Mouse (Mus musculus) liver, adult 2 months (tissue): ENCODE measurements around the gene Ugt1a10. TPM values are rescaled to one million over a fixed set of nuclear protein-coding genes. Genes with fewer than 3 reads are reported as not detected.

Experiments used
- DNase-seq: peaks from one replicate; pipeline ENCODE4 v3.0.0-alpha.2; 2011; ENCODE audit warnings: low read depth, low spot score; ENCODE audit errors: extremely low read depth
- H3K27ac ChIP-seq: fragments of 200-500 bp; replicated peaks from 2 replicates; pipeline ENCODE4 v1.5.1; 2012; ENCODE audit warnings: low read depth, mild to moderate bottlenecking, control low read depth, inconsistent platforms, low read length; ENCODE audit not compliant: insufficient read depth
- H3K27me3 ChIP-seq: fragments of 200-500 bp; 2 replicates; pipeline ENCODE4 v1.6.1; 2012; ENCODE audit warnings: mild to moderate bottlenecking, moderate library complexity, low read length, inconsistent platforms; ENCODE audit not compliant: control insufficient read depth, insufficient read depth
- H3K36me3 ChIP-seq: fragments of 200-500 bp; 2 replicates; pipeline ENCODE4 v1.6.1; 2012; ENCODE audit warnings: low read length, inconsistent platforms; ENCODE audit not compliant: control insufficient read depth, insufficient read depth
- H3K4me1 ChIP-seq: fragments of 200-500 bp; 2 replicates; pipeline ENCODE4 v1.6.1; 2011; ENCODE audit warnings: low read length; ENCODE audit not compliant: control insufficient read depth, insufficient read depth
- H3K4me3 ChIP-seq: fragments of 200-500 bp; 2 replicates; pipeline ENCODE4 v1.5.1; 2011; ENCODE audit warnings: low read depth, mild to moderate bottlenecking, control low read depth, low read length, moderate library complexity; ENCODE audit not compliant: insufficient read depth
- H3K79me2 ChIP-seq: fragments of 200-500 bp; 2 replicates; pipeline ENCODE4 v1.6.1; 2012; ENCODE audit warnings: inconsistent platforms, mild to moderate bottlenecking, low read length, moderate library complexity; ENCODE audit not compliant: control insufficient read depth, insufficient read depth
- H3K9ac ChIP-seq: fragments of 200-500 bp; 2 replicates; pipeline ENCODE4 v1.6.1; 2012; ENCODE audit warnings: low read depth, mild to moderate bottlenecking, control low read depth, inconsistent platforms, low read length
- CTCF ChIP-seq: fragments of 200-500 bp; IDR thresholded peaks from 2 replicates; pipeline ENCODE4 v1.5.1; 2011; ENCODE audit warnings: low read depth, low read length, control low read depth
- POLR2A ChIP-seq: fragments of 200-500 bp; IDR thresholded peaks from 2 replicates; pipeline ENCODE4 v1.6.1; 2011; ENCODE audit warnings: low read length, control low read depth; ENCODE audit not compliant: insufficient read depth; ENCODE audit errors: extremely low read depth
- WGBS: fragments of 180-500 bp; shearing (Covaris S2); methylation state at CpG from one replicate; pipeline ENCODE4 v1.1.7; 2018; 5-methylcytosine and 5-hydroxymethylcytosine counted together
- polyA plus RNA-seq: library from polyadenylated mRNA; depleted of rRNA; stranded (reverse); fragments of >200 nt; gene quantifications from 2 replicates; pipeline ENCODE4 v1.2.3, GENCODE M21; 2012
- total RNA-seq: library from RNA; depleted of rRNA; stranded (reverse); fragments of >200 nt; gene quantifications from 2 replicates; pipeline ENCODE4 v1.2.3, GENCODE M21; 2014

The Ugt1a10 gene
- total and polyA plus RNA-seq, 2 experiments, result 1.2 to 6.4 TPM

GRCm38 (mm10) chr1:88240072-88240471 is 184.9 kb downstream of the Ugt1a10 start:
- H3K4me1 ChIP-seq, result no peaks in the 10 kb centered on the region
- WGBS, result 71% methylated on average over 5 of the region's 5 CpGs
- no peak overlapping the region for H3K4me3 ChIP-seq

GRCm38 (mm10) chr1:88240579-88240978 is 185.4 kb downstream of the Ugt1a10 start:
- Histone ChIP-seq H3K27me3 (no peaks in the 10 kb centered on the region), H3K36me3 (no peaks in the 10 kb centered on the region), H3K27ac (no peak overlapping the region), H3K4me3 (no peak overlapping the region), H3K79me2 (no peaks in the 10 kb centered on the region), H3K4me1 (no peaks in the 10 kb centered on the region), H3K9ac (no peak overlapping the region)
- no peak for TF ChIP-seq POLR2A
- TF ChIP-seq CTCF, result no peak
- WGBS, result 75% methylated on average over 4 of the region's 4 CpGs
- no peak for DNase-seq

More at GRCm38 (mm10) chr1:88240072-88240471, 184.9 kb downstream of the Ugt1a10 start:
- H3K27me3 ChIP-seq, result no peaks in the 10 kb centered on the region
- no peaks in the 10 kb centered on the region for H3K36me3 ChIP-seq
- H3K79me2 ChIP-seq, result no peaks in the 10 kb centered on the region
- no peak for DNase-seq
- H3K27ac ChIP-seq, result no peak overlapping the region
- TF ChIP-seq CTCF (no peak), POLR2A (no peak)
- H3K9ac ChIP-seq, result no peak overlapping the region

GRCm38 (mm10) chr1:88243861-88244260 is 188.7 kb downstream of the Ugt1a10 start:
- Histone ChIP-seq H3K9ac (no peak overlapping the region), H3K4me3 (no peak overlapping the region), H3K27ac (no peak overlapping the region), H3K4me1 (no peaks in the 10 kb centered on the region), H3K79me2 (no peaks in the 10 kb centered on the region), H3K36me3 (no peaks in the 10 kb centered on the region), H3K27me3 (no peaks in the 10 kb centered on the region)
- DNase-seq, result no peak
- TF ChIP-seq POLR2A, result no peak
- WGBS, result 71% methylated on average over 5 of the region's 5 CpGs

DNA sequence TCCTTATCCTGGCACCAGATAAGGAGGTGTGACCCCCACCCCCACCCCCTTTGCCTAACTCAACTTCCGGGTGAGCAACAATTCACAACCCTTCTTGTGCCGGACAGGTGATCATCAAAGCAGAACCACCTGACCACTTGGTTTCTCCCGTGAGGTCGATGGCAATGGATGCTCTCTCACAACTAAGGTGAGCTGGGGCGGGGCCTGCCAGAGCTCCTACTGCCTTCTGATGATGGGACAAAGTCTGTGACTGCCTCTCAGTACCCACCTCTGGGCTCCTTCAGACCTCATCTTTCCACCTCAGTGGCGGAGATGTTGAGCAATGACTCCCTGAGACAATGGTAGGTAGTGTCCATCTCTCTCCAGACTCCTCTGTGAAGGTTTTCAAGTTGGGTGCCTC is 190.7 kb downstream of the Ugt1a10 start:
- no peaks in the 10 kb centered on the region for H3K36me3 ChIP-seq
- H3K4me3 ChIP-seq, result no peak overlapping the region
- H3K27ac ChIP-seq, result no peak overlapping the region
- 81% methylated on average over 6 of the region's 6 CpGs for WGBS
- H3K4me1 ChIP-seq, result no peaks in the 10 kb centered on the region
- no peak for DNase-seq
- H3K79me2 ChIP-seq, result no peaks in the 10 kb centered on the region
- TF ChIP-seq POLR2A, result no peak
- no peak for TF ChIP-seq CTCF
- H3K27me3 ChIP-seq, result no peaks in the 10 kb centered on the region
- H3K9ac ChIP-seq, result no peak overlapping the region

- Histone ChIP-seq H3K4me3 (no peak overlapping the region), H3K9ac (no peak overlapping the region), H3K27me3 (no peaks in the 10 kb centered on the region), H3K36me3 (no peaks in the 10 kb centered on the region), H3K27ac (no peak overlapping the region), H3K79me2 (no peaks in the 10 kb centered on the region), H3K4me1 (no peaks in the 10 kb centered on the region)
- 46% methylated on average over 6 of the region's 6 CpGs for WGBS
- DNase-seq, result peak; percentile 77
- no peak for TF ChIP-seq CTCF
- TF ChIP-seq POLR2A, result no peak
These were observed 191.2 kb downstream of the Ugt1a10 start for GRCm38 (mm10) chr1:88246386-88246785.

GRCm38 (mm10) chr1:88247660-88248059 is 192.5 kb downstream of the Ugt1a10 start:
- H3K27me3 ChIP-seq, result no peaks in the 10 kb centered on the region
- TF ChIP-seq CTCF (no peak), POLR2A (no peak)
- H3K79me2 ChIP-seq, result no peaks in the 10 kb centered on the region
- DNase-seq, result no peak
- WGBS, result 47% methylated on average over 2 of the region's 2 CpGs
- peaks cover 1% of the 10 kb centered on the region; the same call in 1 of the 2 replicates for H3K4me1 ChIP-seq
- H3K4me3 ChIP-seq, result no peak overlapping the region
- no peak overlapping the region for H3K27ac ChIP-seq
- no peak overlapping the region for H3K9ac ChIP-seq
- no peaks in the 10 kb centered on the region for H3K36me3 ChIP-seq
